Mouse (Mus musculus) liver, embryonic 14.5 days (tissue): ENCODE measurements at regions not wholly inside any gene's neighbourhood (a gene's known extent, or its start where the extent isn't known, plus 50 kb on each side); places are given as distances from the start of the nearest gene placed in this dataset.

ENCODE experiments used
- ATAC-seq: fragments of 200-750 bp; cut with Nextera tagmentation; 2 replicates; pipeline ENCODE4 v1.8.0; 2017; ENCODE audit warnings: moderate number of reproducible peaks, mild to moderate bottlenecking, moderate library complexity; ENCODE audit not compliant: insufficient read depth
- DNase-seq, 3 experiments: peaks; one replicate each; pipeline ENCODE4 v3.0.0-alpha.2; 2012 to 2013; ENCODE audit warnings: low read depth in 3 of 3, low spot score in 3 of 3
- H3K27ac ChIP-seq: fragments of 300-500 bp; sonication (generic); 2 replicates; pipeline ENCODE4 v1.5.1; 2014; ENCODE audit warnings: moderate library complexity, mild to moderate bottlenecking, control low read depth, inconsistent platforms
- H3K27me3 ChIP-seq: fragments of 300-500 bp; sonication (generic); 2 replicates; pipeline ENCODE4 v1.6.1; 2014; ENCODE audit warnings: mild to moderate bottlenecking, low read length, moderate library complexity; ENCODE audit not compliant: control insufficient read depth, insufficient read depth
- H3K36me3 ChIP-seq: fragments of 300-500 bp; sonication (generic); replicated peaks from 2 replicates; pipeline ENCODE4 v1.6.1; 2014; ENCODE audit warnings: low read depth; ENCODE audit not compliant: control insufficient read depth, insufficient read depth
- H3K4me1 ChIP-seq, 2 experiments: fragments of 200-500 bp in 1 of 2; fragments of 300-500 bp in 1 of 2; sonication (generic) in 1 of 2; replicated peaks; 2 replicates each; pipeline ENCODE4 v1.6.1; 2012 to 2014; ENCODE audit warnings: antibody characterized with exemption in 1 of 2, inconsistent platforms in 1 of 2, low read length in 1 of 2; ENCODE audit not compliant: control insufficient read depth in 2 of 2, insufficient read depth in 2 of 2
- H3K4me2 ChIP-seq: fragments of 300-500 bp; sonication (generic); 2 replicates; pipeline ENCODE4 v1.6.1; 2014; ENCODE audit warnings: low read depth, mild to moderate bottlenecking, control low read depth, moderate library complexity
- H3K4me3 ChIP-seq, 2 experiments: fragments of 200-500 bp in 1 of 2; fragments of 300-500 bp in 1 of 2; sonication (generic) in 1 of 2; 2 replicates each; pipeline ENCODE4 v1.5.1; 2012 to 2014; ENCODE audit warnings: low read depth in 2 of 2, low read length in 2 of 2, mild to moderate bottlenecking in 2 of 2, control low read depth in 1 of 2, inconsistent platforms in 1 of 2, moderate library complexity in 1 of 2; ENCODE audit not compliant: insufficient read depth in 1 of 2
- H3K9ac ChIP-seq: fragments of 300-500 bp; sonication (generic); replicated peaks from 2 replicates; pipeline ENCODE4 v1.6.1; 2014; ENCODE audit warnings: mild to moderate bottlenecking, control low read depth, moderate library complexity
- H3K9me3 ChIP-seq: fragments of 300-500 bp; sonication (generic); 2 replicates; pipeline ENCODE4 v1.6.1; 2016; ENCODE audit warnings: low read length, mixed read lengths; ENCODE audit not compliant: control insufficient read depth
- CTCF ChIP-seq: IDR thresholded peaks from 2 replicates; pipeline ENCODE4 v1.5.1; 2016; ENCODE audit warnings: antibody characterized with exemption, low read depth, control low read depth
- EP300 ChIP-seq: IDR thresholded peaks from 2 replicates; pipeline ENCODE4 v1.6.1; 2016; ENCODE audit warnings: antibody characterized with exemption, low read depth
- WGBS: fragments of 180-500 bp; shearing (Covaris S2); extraction: QIAGEN DNeasy Blood & Tissue Kit; methylation state at CpG from one replicate; pipeline ENCODE4 v1.1.7; 2014; ENCODE audit not compliant: insufficient replicate concordance; 5-methylcytosine and 5-hydroxymethylcytosine counted together

DNA sequence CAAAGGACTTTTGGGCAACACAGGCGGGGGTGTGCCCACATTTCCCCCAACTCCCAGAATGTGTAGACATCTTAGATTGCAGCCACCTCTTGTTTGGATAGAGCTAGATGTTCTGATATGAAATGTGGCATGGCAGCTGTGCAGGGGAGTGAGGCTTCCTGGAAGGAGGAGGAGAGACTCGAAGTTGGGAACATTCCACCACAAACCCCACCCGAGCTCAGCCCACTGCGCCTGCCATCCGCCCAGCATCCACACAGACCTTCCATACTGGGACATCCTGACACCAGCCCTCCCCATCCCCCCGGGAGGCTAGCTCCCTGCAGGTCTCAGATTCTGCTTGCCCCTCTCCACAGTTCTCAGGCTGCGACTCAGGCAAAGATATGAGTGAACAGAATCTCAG is 329.9 kb downstream of the Ptpru start:
- H3K9me3 ChIP-seq = no peaks in the 10 kb centered on the region
- DNase-seq (no peak), ATAC-seq (no peak)
- no peak overlapping the region for H3K9ac ChIP-seq
- no peaks in the 10 kb centered on the region for H3K27me3 ChIP-seq
- no peak overlapping the region for H3K27ac ChIP-seq
- WGBS = 48% methylated on average over 7 of the region's 7 CpGs
- no peak for TF ChIP-seq EP300
- H3K4me2 ChIP-seq = no peak overlapping the region
- H3K36me3 ChIP-seq = no peaks in the 10 kb centered on the region
- no peaks in the 10 kb centered on the region for H3K4me1 ChIP-seq
- no peak overlapping the region for H3K4me3 ChIP-seq

DNA sequence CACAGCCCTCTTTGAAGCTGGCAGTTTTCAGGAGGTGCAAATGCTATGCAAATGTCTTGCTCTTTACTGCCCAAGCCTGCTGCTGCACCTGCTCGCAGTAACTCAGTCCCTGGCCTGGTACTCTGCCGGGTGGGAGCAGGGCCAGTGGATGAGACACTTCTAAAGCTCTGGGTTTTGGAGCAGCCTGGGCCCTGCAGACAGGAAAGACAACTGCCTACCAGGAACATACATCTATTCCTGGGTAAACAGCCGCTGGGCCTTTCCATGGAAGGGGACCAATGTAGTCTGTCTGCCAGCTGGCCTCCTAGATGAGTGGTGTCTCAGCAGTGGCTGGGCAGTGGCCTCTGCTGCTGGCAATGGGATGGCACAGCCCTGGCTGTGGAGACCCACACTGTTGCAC is 326.5 kb downstream of the Ptpru start:
- H3K9me3 ChIP-seq = no peaks in the 10 kb centered on the region
- H3K4me2 ChIP-seq = no peak overlapping the region
- TF ChIP-seq EP300 (no peak), CTCF (no peak)
- no peak overlapping the region for H3K9ac ChIP-seq
- H3K27me3 ChIP-seq = no peaks in the 10 kb centered on the region
- H3K4me1 ChIP-seq = no peaks in the 10 kb centered on the region
- no peak overlapping the region for H3K4me3 ChIP-seq
- H3K27ac ChIP-seq = no peak overlapping the region
- ATAC-seq (no peak), DNase-seq (no peak)
- WGBS = 47% methylated on average over 3 of the region's 3 CpGs
- H3K36me3 ChIP-seq = no peaks in the 10 kb centered on the region

DNA sequence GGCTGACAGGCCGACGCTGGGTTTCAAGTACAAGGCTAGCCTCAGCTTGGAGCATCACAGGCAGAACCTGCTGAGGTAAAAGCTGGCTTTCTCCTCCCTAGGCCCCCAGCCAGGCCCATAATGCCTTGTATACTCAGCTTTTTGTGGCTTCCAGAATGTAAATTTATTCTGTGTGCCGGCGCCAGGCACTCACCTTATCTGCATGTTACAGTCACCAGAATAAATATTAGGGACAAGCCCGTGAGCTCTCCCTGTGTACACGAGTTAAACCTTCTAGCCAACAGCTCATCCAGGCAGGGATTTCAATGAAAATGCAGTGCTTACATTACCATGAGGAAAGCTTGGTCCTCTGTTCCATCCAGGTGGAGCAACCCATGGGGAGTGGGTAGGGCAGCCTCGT is 325.3 kb downstream of the Ptpru start:
- no peak for TF ChIP-seq EP300
- no peak for TF ChIP-seq CTCF
- Histone ChIP-seq H3K9ac (no peak overlapping the region), H3K4me3 (no peak overlapping the region), H3K4me2 (no peak overlapping the region), H3K4me1 (no peaks in the 10 kb centered on the region), H3K9me3 (no peaks in the 10 kb centered on the region), H3K27ac (no peak overlapping the region), H3K36me3 (no peaks in the 10 kb centered on the region), H3K27me3 (no peaks in the 10 kb centered on the region)
- ATAC-seq = no peak
- DNase-seq = no peak
- 50% methylated on average over 7 of the region's 7 CpGs for WGBS

DNA sequence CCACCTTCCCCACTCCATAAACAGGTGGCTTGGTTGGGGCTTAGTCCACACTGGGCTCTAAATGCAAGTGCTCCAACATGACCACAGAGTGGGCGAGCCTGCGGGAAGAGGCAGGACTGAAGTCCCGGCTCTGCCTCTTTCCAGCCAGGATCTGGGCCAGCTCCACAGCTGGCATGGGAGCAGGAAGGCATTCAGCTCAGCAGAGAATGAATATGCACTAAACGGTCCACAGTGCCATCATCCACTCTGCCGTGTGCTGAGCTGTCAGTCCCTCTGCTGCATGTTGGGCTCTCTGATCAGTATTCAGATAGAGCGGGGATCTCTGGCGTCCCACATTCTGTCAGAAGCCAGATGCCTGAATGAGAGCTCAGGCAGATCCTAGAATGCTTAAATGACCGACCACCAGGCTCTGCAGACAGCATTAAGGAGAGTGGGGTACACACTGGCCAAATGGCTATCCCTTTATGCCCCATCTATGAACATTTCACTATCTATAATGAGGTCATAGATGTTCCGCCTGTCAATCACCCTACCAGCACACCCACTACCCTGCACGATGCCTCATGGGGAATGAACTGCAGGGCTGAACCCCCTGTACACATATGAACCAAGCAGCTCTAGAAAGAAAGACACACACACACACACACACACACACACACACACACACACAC is 317.3 kb downstream of the Ptpru start:
- Histone ChIP-seq H3K27me3 (no peaks in the 10 kb centered on the region), H3K4me2 (no peak overlapping the region), H3K27ac (no peak overlapping the region), H3K4me3 (no peak overlapping the region), H3K4me1 (no peaks in the 10 kb centered on the region), H3K9ac (no peak overlapping the region), H3K9me3 (no peaks in the 10 kb centered on the region), H3K36me3 (no peaks in the 10 kb centered on the region)
- DNase-seq (no peak), ATAC-seq (no peak)
- WGBS = 57% methylated on average over 10 of the region's 10 CpGs
- TF ChIP-seq EP300 (no peak), CTCF (no peak)

DNA sequence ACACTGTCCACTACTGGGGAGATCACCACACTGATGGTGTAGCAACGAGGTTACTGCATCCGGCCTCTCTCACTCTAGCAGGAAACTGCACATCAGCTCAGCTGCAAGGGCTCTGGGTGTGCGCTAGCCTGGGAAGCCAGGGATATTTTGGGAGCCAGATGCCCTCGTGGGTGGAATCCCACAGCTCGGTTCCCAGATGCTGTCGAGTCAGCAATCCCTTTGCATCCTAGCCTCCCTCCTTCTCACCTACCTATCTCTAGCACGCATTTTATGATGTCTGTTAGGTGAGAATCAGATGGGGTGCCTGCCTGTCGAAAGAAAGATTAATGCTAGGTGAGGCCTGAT is 316.8 kb downstream of the Ptpru start:
- WGBS = 54% methylated on average over 8 of the region's 8 CpGs
- Histone ChIP-seq H3K4me2 (no peak overlapping the region), H3K9ac (no peak overlapping the region), H3K4me1 (no peaks in the 10 kb centered on the region), H3K4me3 (no peak overlapping the region), H3K27me3 (no peaks in the 10 kb centered on the region), H3K36me3 (no peaks in the 10 kb centered on the region), H3K9me3 (no peaks in the 10 kb centered on the region), H3K27ac (no peak overlapping the region)
- DNase-seq = no peak
- TF ChIP-seq EP300 = no peak
- TF ChIP-seq CTCF = no peak
- no peak for ATAC-seq

DNA sequence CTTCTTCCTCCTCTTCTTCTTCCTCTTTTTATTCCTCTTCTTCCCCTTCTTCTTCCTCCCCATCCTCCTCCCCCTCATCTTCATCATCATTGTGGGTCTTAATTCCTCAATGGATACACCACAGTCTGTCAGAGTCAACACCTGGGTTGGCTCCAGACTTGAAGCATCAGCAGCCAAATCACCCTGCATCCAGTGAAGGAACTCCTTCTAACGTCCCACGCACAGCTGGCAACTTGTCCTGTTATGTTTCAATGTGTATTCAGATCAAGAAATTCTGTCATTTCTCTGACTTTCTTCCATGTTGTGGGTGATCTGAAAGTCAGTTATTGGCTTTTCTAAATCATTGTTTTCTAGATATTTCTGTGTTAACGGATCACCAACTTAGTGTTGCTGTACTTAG is 312.9 kb downstream of the Ptpru start:
- no peak overlapping the region for H3K9ac ChIP-seq
- H3K9me3 ChIP-seq = no peaks in the 10 kb centered on the region
- no peaks in the 10 kb centered on the region for H3K27me3 ChIP-seq
- ATAC-seq (no peak), DNase-seq (no peak)
- no peak overlapping the region for H3K4me3 ChIP-seq
- H3K4me1 ChIP-seq = no peaks in the 10 kb centered on the region
- no peak overlapping the region for H3K4me2 ChIP-seq
- H3K27ac ChIP-seq = no peak overlapping the region
- 43% methylated on average over 3 of the region's 3 CpGs for WGBS
- TF ChIP-seq CTCF = no peak
- no peak for TF ChIP-seq EP300
- no peaks in the 10 kb centered on the region for H3K36me3 ChIP-seq
